Mouse (Mus musculus): Measurements from ENCODE around the gene Prdm10. TPM values are rescaled to one million over a fixed set of nuclear protein-coding genes. Genes with fewer than 3 reads are reported as not detected.

Prdm10 gene
- polyA plus RNA-seq, 1 experiment: 1.9 TPM

GRCm38 (mm10) chr9:31331906-31332305 lies 51.6 kb downstream of the Prdm10 start:
- Histone ChIP-seq H3K4me2 (ENCODE audit: low read depth) (no peak overlapping the region), H3ac (ENCODE audit: control insufficient read depth, insufficient read length) (no peak overlapping the region), H3K4me3 (no peak overlapping the region), H3K79me2 (ENCODE audit: control insufficient read depth, insufficient read depth) (no peaks in the 10 kb centered on the region), H3K36me3 (ENCODE audit: control insufficient read depth, insufficient read depth) (peaks cover 6% of the 10 kb centered on the region), H3K27me3 (ENCODE audit: control insufficient read depth, insufficient read depth, insufficient read length) (no peaks in the 10 kb centered on the region)
- TF ChIP-seq MAX (IDR thresholded peaks at IDR 0.05; ENCODE audit: low read depth) (no peak), REST (IDR thresholded peaks at IDR 0.05; ENCODE audit: insufficient read depth, insufficient read length) (no peak), POLR2A (IDR thresholded peaks at IDR 0.05; ENCODE audit: insufficient read length, low read depth) (no peak), MYOG (IDR thresholded peaks at IDR 0.05; ENCODE audit: control insufficient read depth in 1 of 3, insufficient read depth in 1 of 3, insufficient read length in 2 of 3, low read depth in 2 of 3) (no peak), E2F4 (IDR thresholded peaks at IDR 0.05; ENCODE audit: insufficient read depth) (no peak), MYOD1 (IDR thresholded peaks at IDR 0.05; ENCODE audit: control insufficient read depth in 1 of 3, insufficient read length in 2 of 3, low read depth in 2 of 3) (no peak), TCF12 (IDR thresholded peaks at IDR 0.05; ENCODE audit: insufficient read depth, poor library complexity, severe bottlenecking) (no peak), SRF (IDR thresholded peaks at IDR 0.05; ENCODE audit: control insufficient read depth, insufficient read length, low read depth) (no peak), TCF3 (IDR thresholded peaks at IDR 0.05; ENCODE audit: insufficient read length, low read depth) (no peak), POLR2AphosphoS2 (IDR thresholded peaks at IDR 0.05; ENCODE audit: insufficient read length, low read depth) (no peak), CEBPB (IDR thresholded peaks at IDR 0.05; ENCODE audit: insufficient read depth, poor library complexity, severe bottlenecking) (no peak), USF1 (IDR thresholded peaks at IDR 0.05; ENCODE audit: low read depth) (no peak)

- no peak for TF ChIP-seq E2F4 (IDR thresholded peaks at IDR 0.05; ENCODE audit: insufficient read depth)
- H3K4me3 ChIP-seq: no peak overlapping the region
These were observed 52.5 kb downstream of the Prdm10 start for GRCm38 (mm10) chr9:31332826-31333225.

GRCm38 (mm10) chr9:31334991-31335390 lies 54.7 kb downstream of the Prdm10 start:
- TF ChIP-seq USF1 (IDR thresholded peaks at IDR 0.05; ENCODE audit: low read depth) (no peak), TCF12 (IDR thresholded peaks at IDR 0.05; ENCODE audit: insufficient read depth, poor library complexity, severe bottlenecking) (no peak)
- no peaks in the 10 kb centered on the region for H3K27me3 ChIP-seq (ENCODE audit: control insufficient read depth, insufficient read depth, insufficient read length)
- H3K4me2 ChIP-seq (ENCODE audit: low read depth): no peak overlapping the region
- no peak overlapping the region for H3K4me3 ChIP-seq
- no peaks in the 10 kb centered on the region for H3K79me2 ChIP-seq (ENCODE audit: control insufficient read depth, insufficient read depth)
- H3K36me3 ChIP-seq (ENCODE audit: control insufficient read depth, insufficient read depth): peaks cover 6% of the 10 kb centered on the region
- H3ac ChIP-seq (ENCODE audit: control insufficient read depth, insufficient read length): no peak overlapping the region

More at GRCm38 (mm10) chr9:31332826-31333225, 52.5 kb downstream of the Prdm10 start:
- no peak overlapping the region for H3ac ChIP-seq (ENCODE audit: control insufficient read depth, insufficient read length)
- H3K4me2 ChIP-seq (ENCODE audit: low read depth): no peak overlapping the region
- H3K79me2 ChIP-seq (ENCODE audit: control insufficient read depth, insufficient read depth): no peaks in the 10 kb centered on the region
- H3K27me3 ChIP-seq (ENCODE audit: control insufficient read depth, insufficient read depth, insufficient read length): no peaks in the 10 kb centered on the region
- peaks cover 6% of the 10 kb centered on the region for H3K36me3 ChIP-seq (ENCODE audit: control insufficient read depth, insufficient read depth)

DNA sequence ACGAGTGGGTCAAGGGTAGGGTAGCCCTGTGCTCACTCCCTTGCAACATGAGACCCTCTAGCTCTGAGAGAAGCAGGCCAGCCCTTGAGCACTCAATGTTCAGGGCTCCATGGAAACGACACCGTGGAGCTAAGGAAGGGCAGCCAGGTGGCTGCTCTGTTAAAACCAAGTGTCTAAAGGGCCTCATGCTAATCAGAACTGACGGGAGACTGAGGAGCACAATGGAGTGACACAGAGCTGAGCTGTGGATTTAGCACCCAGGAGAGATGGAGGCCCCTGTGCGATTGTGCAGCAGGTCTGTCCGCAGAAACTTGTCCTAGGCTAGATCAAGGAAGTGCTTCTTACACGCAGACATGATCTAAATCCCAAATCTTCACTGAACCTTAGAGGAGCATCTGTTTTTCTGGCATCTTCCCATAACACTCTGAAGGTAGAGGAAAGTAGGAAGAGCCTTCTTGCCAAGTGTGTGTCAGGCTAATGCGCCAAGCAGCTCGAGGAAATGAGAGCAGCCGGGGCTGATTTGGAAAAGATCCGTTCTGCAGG lies 64.0 kb downstream of the Prdm10 start:
- H3ac ChIP-seq (ENCODE audit: control insufficient read depth, insufficient read length): no peak overlapping the region
- no peak overlapping the region for H3K4me3 ChIP-seq
- no peaks in the 10 kb centered on the region for H3K27me3 ChIP-seq (ENCODE audit: control insufficient read depth, insufficient read depth, insufficient read length)
- no peaks in the 10 kb centered on the region for H3K79me2 ChIP-seq (ENCODE audit: control insufficient read depth, insufficient read depth)
- no peak overlapping the region for H3K4me2 ChIP-seq (ENCODE audit: low read depth)
- TF ChIP-seq POLR2A (IDR thresholded peaks at IDR 0.05; ENCODE audit: insufficient read length, low read depth) (no peak), MYOD1 (IDR thresholded peaks at IDR 0.05; ENCODE audit: control insufficient read depth in 1 of 3, insufficient read length in 2 of 3, low read depth in 2 of 3) (no peak), TCF3 (IDR thresholded peaks at IDR 0.05; ENCODE audit: insufficient read length, low read depth) (no peak), USF1 (IDR thresholded peaks at IDR 0.05; ENCODE audit: low read depth) (no peak), E2F4 (IDR thresholded peaks at IDR 0.05; ENCODE audit: insufficient read depth) (no peak), SRF (IDR thresholded peaks at IDR 0.05; ENCODE audit: control insufficient read depth, insufficient read length, low read depth) (no peak), POLR2AphosphoS2 (IDR thresholded peaks at IDR 0.05; ENCODE audit: insufficient read length, low read depth) (no peak), MYOG (IDR thresholded peaks at IDR 0.05; ENCODE audit: control insufficient read depth in 1 of 3, insufficient read depth in 1 of 3, insufficient read length in 2 of 3, low read depth in 2 of 3) (no peak), CEBPB (IDR thresholded peaks at IDR 0.05; ENCODE audit: insufficient read depth, poor library complexity, severe bottlenecking) (no peak), MAX (IDR thresholded peaks at IDR 0.05; ENCODE audit: low read depth) (no peak), TCF12 (IDR thresholded peaks at IDR 0.05; ENCODE audit: insufficient read depth, poor library complexity, severe bottlenecking) (no peak), REST (IDR thresholded peaks at IDR 0.05; ENCODE audit: insufficient read depth, insufficient read length) (no peak)
- no peaks in the 10 kb centered on the region for H3K36me3 ChIP-seq (ENCODE audit: control insufficient read depth, insufficient read depth)

DNA sequence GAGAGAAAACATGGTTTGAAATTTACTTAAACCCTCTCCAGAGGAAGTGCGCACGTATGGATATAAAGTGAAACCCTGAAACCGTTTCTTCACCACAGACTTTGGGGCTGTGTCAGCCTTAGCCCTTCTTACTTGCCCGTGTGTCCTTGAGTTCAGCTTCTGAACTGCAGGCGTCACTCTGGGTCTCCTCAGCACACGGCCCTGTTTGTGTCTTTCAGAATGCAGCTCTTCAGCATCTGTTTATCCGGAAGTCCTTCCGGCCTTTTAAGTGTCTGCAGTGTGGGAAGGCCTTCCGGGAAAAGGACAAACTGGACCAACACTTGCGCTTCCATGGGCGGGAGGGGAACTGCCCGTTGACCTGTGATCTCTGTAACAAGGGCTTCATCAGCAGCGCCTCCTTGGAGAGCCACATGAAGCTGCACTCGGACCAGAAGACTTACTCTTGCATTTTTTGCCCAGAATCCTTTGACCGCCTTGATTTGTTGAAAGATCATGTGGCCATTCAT lies 66.3 kb downstream of the Prdm10 start:
- Histone ChIP-seq H3K4me3 (no peak overlapping the region), H3ac (ENCODE audit: control insufficient read depth, insufficient read length) (no peak overlapping the region), H3K27me3 (ENCODE audit: control insufficient read depth, insufficient read depth, insufficient read length) (no peaks in the 10 kb centered on the region), H3K79me2 (ENCODE audit: control insufficient read depth, insufficient read depth) (no peaks in the 10 kb centered on the region), H3K4me2 (ENCODE audit: low read depth) (no peak overlapping the region), H3K36me3 (ENCODE audit: control insufficient read depth, insufficient read depth) (peaks cover 5% of the 10 kb centered on the region)
- TF ChIP-seq CEBPB (IDR thresholded peaks at IDR 0.05; ENCODE audit: insufficient read depth, poor library complexity, severe bottlenecking) (no peak), POLR2AphosphoS2 (IDR thresholded peaks at IDR 0.05; ENCODE audit: insufficient read length, low read depth) (no peak), USF1 (IDR thresholded peaks at IDR 0.05; ENCODE audit: low read depth) (no peak), TCF3 (IDR thresholded peaks at IDR 0.05; ENCODE audit: insufficient read length, low read depth) (no peak), MYOG (IDR thresholded peaks at IDR 0.05; ENCODE audit: control insufficient read depth in 1 of 3, insufficient read depth in 1 of 3, insufficient read length in 2 of 3, low read depth in 2 of 3) (no peak), MYOD1 (IDR thresholded peaks at IDR 0.05; ENCODE audit: control insufficient read depth in 1 of 3, insufficient read length in 2 of 3, low read depth in 2 of 3) (no peak), MAX (IDR thresholded peaks at IDR 0.05; ENCODE audit: low read depth) (no peak), E2F4 (IDR thresholded peaks at IDR 0.05; ENCODE audit: insufficient read depth) (no peak), SRF (IDR thresholded peaks at IDR 0.05; ENCODE audit: control insufficient read depth, insufficient read length, low read depth) (no peak), TCF12 (IDR thresholded peaks at IDR 0.05; ENCODE audit: insufficient read depth, poor library complexity, severe bottlenecking) (no peak), POLR2A (IDR thresholded peaks at IDR 0.05; ENCODE audit: insufficient read length, low read depth) (no peak), REST (IDR thresholded peaks at IDR 0.05; ENCODE audit: insufficient read depth, insufficient read length) (no peak)

Measured in myocyte (in vitro differentiated cells).